Mouse (Mus musculus) R1 (cell line): ENCODE results near the gene Gm20547.

Source experiments
- DNase-seq: peaks from one replicate; pipeline ENCODE4 v3.0.0-alpha.2; 2018; ENCODE audit warnings: low read depth, low spot score

The Gm20547 gene

GRCm38 (mm10) chr17:34896366-34896765 lies 14.5 kb upstream of the Gm20547 start:
- peak; percentile 88 for DNase-seq

DNA sequence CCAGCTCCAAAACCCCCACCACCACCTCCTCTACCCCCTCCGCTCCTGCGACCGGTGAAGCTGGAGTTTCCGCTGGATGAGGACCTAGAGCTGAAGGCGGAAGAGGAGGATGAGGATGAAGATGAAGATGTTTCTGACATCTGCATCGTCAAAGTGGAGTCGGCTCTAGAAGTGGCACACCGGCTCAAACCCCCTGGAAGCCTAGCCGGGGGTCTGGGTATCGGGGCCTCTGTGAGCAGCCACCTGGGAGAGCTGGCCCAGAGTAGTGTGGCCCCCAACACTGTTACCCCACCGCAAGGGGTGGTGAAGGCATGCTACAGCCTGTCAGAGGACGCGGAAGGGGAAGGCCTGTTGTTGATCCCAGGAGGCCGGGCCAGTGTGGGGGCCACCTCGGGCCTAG lies 13.9 kb upstream of the Gm20547 start:
- DNase-seq: no peak

- peak; percentile 55 for DNase-seq
Measured at GRCm38 (mm10) chr17:34894801-34895530, 13.1 kb upstream of the Gm20547 start.

DNA sequence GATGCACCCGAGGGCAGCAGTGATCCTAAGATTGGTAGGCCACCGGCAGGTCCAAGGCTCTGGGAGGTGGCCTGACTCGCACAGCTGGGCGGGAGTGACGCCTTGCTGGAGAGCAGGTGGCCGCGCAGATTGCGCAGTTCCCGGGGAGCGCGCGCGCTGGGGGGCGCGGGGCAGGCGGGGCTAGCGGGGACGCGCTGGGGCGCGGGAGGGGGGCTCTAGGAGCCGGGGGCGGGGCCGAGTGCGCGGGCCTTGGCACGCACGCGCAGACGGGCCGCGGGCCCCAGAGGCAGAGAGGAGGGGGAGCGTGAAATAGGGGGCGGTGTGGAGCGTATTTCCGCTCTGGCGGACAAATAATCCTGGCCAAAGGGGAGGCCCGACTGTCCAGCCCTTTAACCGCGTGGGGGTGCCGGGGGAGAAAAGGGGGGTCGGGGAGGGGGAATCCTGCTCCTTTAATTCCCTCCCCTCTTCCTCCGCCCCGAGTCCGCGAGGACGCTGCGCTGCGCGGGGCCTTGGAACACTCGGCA lies 12.3 kb upstream of the Gm20547 start:
- DNase-seq: peak; percentile 95

- DNase-seq: peak; percentile 33
Measured at GRCm38 (mm10) chr17:34893072-34893824, 11.4 kb upstream of the Gm20547 start.

DNA sequence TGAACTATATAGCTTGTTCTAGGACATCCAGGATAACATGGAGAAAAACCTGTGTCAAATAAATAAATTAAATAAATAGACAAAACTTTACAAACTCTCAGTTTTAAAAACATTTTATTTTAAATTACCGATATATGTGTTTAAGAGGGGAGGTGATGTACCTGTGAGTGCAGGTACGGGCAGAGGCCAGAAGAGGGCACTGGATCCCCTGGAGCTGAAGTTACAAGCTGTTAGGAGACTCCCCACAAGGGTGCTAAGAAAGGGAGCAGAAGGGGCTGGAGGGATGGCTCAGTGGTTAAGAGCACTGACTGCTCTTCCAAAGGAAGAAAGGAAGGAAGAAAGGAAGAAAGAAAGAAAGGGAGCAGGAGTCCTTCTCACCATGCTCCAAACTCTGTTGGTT lies 9.5 kb upstream of the Gm20547 start:
- peak; percentile 83 for DNase-seq

- DNase-seq: peak; percentile 45
Measured at GRCm38 (mm10) chr17:34890074-34890743, 8.4 kb upstream of the Gm20547 start.

GRCm38 (mm10) chr17:34887942-34888341 lies 6.1 kb upstream of the Gm20547 start:
- no peak for DNase-seq

DNA sequence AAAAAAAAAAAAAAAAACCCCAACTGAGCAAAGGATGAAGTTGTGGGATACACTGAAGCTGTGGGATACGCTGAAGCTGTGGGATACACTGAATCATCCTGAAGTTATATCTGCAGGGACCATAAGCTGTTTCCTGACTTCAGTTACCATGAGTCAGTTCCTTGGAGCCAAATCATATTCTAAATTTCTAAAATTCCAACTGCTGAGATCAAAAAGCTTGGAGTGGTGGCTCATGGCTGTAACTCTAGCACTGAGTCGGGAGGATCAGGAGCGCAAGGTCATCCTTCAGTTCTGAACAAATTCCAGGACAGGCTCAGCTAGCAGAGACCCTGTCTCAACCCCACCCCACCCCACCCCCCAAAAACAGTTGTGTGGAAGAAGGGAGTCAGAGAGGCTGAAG lies 3.8 kb upstream of the Gm20547 start:
- DNase-seq: no peak

DNA sequence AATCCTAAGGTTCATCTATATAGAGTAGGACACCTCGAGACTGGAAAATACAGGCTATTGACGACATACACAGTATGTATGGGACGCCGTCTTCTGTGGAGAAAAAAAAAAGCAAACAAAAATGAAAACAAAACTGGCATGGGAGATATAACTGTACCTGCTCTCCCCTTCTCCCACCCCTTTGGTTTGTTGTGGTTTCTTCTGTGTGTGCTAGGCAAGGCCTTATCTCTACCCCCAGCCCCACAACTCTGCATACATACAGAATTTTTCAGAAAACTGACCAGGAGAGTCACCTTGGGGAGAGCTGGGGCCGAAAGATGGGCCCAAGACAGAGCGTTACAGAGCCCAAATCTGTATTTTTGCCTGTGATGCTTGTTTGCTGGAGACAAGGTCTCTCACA lies 2.9 kb upstream of the Gm20547 start:
- no peak for DNase-seq

DNA sequence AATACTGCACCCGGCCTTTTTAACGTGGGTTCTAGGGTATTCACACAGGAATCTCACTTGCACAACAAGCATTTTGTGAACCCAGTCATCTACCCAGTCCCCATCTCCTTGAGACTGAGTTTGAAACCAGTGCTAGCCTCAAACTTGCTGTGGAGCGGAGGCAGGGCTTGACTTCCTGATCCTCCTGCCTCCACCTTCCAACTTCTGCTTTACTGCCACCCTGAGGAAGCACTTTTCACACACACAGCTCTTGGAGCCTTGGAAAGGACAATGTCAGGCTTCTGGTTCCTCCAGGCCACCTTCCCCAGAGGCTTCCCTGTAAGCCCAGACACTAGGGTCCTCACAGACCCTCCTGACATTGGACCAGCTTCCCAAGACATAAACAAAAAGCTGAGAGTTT lies 1.5 kb upstream of the Gm20547 start:
- DNase-seq: no peak

DNA sequence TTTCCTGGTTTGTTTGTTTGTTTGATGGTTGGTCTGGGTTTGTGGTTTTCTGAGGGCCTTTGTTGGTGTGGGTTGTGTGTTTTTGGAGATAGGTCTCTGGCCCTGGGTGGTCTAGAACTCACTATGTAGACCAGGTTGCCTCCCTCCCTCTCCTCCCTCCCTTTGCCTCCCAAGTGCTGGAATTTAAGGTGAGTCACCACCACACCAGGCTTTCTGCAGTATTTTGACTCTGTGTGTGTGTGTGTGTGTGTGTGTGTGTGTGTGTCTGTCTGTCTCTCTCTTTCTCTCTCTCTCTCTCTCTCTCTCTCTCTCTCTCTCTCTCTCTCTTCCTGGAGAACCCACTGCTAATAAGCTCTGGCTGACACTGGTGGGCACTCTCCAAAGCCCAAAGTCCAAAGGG lies 676 bp downstream of the Gm20547 start:
- no peak for DNase-seq

DNA sequence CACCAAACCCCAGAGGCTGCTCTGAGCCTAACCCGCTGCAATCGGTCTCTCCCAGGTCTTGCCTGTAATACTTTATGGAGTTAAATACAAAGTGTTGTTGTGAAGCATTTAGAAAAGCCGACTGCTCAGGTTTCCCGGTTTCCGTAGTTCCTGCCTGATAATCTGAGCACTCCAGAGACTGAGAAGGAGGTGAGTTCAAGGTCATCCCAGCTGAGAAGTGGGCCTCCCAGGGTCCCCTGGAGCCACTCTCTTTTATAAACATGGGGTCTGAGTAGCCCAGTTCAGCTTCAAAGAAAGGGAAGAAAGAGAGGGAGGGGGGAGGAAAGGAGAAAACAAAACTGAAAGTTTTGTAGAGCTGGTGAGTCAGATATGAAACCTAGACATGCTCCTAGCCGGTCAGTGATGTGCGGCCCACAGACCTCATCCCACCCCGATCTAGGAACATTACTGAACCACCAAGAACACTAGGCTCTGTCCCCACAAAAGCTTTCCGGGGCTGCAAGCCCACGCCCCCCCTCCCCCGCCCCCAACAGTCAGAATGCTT lies 2.4 kb downstream of the Gm20547 start, which contains the start of gene Zbtb12:
Gene Zbtb12, plus strand, starts transcription at position 148 of the 544 bp plus-strand sequence.
- peak; percentile 25 for DNase-seq

- no peak for DNase-seq
Measured at GRCm38 (mm10) chr17:34874321-34874720, 7.5 kb downstream of the Gm20547 start.

DNA sequence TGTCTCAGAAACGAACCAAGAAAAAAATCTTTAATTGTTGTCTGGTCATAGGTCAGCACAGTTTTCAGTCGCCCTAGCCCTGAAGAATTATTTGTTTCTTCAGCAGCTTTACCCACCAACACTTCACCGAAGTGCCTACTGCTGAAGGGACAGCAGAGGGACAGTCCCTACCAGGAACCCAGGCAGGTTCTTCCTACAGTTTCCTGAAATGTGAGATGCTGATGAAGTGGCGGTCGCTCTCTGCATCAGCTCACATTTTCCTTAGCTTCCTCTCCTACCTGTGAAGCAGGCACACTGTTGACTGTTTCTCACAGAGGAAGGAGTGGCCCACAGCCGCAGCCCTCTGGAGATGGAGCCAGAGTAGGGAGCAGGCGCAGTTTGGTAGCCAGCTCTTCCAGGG lies 15.9 kb downstream of the Gm20547 start:
- DNase-seq: no peak

DNA sequence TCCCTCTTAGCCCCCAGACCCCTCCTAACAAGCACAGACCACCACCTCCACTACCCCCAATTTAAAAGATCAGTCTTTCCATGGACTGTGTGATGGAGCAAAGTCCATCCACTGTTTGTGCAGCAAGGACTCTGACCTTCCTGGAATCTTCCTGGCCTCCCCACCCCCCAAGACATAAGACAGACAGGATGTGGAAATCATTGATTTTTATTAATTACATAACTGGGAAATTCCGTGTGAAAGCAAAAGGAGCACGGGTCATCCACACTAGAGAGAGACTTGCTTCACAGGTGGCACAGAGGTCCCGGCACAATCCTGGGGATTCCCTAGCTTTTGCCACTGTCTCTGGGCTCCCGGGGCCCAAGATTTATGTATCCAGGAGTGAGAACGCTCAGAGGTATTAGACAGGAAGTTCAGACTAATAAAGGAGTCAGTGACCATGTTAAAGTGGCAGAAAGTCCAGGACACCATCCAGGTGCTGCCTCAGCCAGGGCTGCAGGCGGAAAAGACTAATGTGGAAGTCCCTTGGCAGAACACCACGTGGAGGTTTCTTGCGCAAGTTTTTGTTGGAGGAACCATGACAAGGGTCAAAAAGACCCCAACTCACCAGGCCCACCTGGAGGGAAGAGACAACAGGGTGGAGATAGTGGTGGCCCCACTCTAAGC lies 19.3 kb downstream of the Gm20547 start, which contains the start of gene Cfb:
Gene Cfb, minus strand, starts transcription at position 103 of the 666 bp plus-strand sequence.
- DNase-seq: no peak

DNA sequence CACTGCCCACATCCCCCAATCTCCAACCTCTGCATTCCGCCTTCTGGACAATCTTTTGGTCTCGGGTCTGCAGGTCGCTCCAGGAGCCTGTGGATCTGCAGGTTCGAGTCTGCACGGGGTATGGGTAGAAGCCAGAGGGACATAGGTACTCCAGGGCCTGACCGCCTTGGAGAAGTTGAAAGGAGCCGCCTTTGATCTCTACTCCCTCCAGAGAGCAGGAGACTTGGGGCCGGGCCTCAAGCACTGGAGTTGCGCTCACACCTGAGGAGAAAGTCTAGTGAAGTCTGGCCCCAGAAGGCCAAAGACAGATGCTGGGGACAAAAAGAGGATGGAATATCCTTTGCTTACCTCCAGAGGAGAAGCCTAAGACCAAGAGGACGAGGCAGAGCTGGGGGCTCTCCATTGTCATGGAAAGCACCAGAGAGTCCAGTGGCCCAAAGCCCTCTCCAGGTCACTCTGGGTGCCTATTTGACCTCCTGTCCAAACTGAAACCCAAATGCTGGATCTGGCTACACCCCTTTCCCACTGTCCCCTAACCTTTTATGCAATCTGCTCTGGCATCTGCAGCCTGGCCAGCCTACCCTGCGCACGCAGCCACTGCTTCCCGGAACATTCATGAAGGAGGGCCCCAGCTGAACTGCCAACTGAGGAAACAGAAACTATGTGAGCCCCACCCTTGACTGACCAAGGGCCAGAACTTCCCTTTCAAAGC lies 20.0 kb downstream of the Gm20547 start:
- DNase-seq: no peak

DNA sequence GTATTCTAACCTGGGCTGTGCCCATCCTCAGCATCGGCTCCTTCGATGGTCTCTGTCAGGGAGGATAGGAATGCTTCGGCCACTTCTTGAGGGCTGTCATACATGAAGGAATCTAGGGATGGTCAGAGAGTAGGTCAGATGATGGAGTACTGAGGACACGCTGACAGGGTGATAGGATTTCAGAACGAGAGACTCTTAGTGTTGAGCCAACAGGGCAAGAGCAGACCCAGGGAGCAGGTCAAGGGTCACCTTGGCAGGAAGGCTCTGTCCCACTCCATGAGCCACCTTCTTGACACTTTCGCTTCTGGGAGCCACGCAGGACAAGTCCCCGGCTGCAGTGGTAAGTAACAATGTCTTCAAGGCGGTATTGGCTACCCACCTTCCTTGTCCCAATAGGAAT lies 21.3 kb downstream of the Gm20547 start:
- DNase-seq: no peak

- no peak for DNase-seq
Measured at GRCm38 (mm10) chr17:34858670-34859069, 23.2 kb downstream of the Gm20547 start.

- peak; percentile 25 for DNase-seq
Measured at GRCm38 (mm10) chr17:34855825-34856224, 26.0 kb downstream of the Gm20547 start.

DNA sequence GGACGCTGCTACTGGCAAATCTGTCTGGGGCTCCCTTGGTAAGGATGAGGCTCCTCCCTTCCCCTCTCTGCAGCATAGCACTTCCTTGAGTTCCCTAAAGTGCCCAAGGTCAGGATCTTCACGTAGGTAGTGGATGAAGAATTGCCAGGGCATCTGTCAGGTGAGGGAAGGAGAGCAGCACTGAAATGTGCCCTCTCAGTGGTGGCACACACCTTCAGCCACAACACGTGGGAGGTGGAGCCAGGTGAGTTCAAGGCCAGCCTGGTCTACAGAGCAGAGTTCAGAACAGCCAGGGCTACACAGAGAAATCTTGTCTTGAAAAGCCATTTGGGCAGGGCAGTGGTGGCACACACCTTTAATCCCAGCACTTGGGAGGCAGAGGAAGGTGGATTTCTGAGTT lies 27.1 kb downstream of the Gm20547 start:
- no peak for DNase-seq
